Mouse (Mus musculus): Measurements from ENCODE around the gene St3gal5.

GRCm38 (mm10) chr6:72049941-72050340, 47.5 kb upstream of the St3gal5 start:
- TF ChIP-seq EP300 (IDR thresholded peaks at IDR 0.05; ENCODE audit: low read depth in 1 of 2, low read length in 2 of 2) (no peak), ZNF384 (IDR thresholded peaks at IDR 0.05; ENCODE audit: low read depth, low read length) (no peak), HCFC1 (IDR thresholded peaks at IDR 0.05; ENCODE audit: low read depth, low read length) (no peak), CHD2 (IDR thresholded peaks at IDR 0.05; ENCODE audit: low read length) (no peak), TCF12 (IDR thresholded peaks at IDR 0.05; ENCODE audit: low read depth, low read length) (no peak), CTCF (IDR thresholded peaks at IDR 0.05 in 2 of 3, conservative IDR thresholded peaks at IDR 0.05 in 1 of 3; ENCODE audit: control insufficient read depth in 1 of 3, insufficient read depth in 1 of 3, low read depth in 2 of 3, low read length in 3 of 3, poor library complexity in 1 of 3, severe bottlenecking in 1 of 3) (no peak), MAZ (IDR thresholded peaks at IDR 0.05; ENCODE audit: low read depth, low read length) (no peak), MAX (IDR thresholded peaks at IDR 0.05; ENCODE audit: low read length) (no peak), CHD1 (IDR thresholded peaks at IDR 0.05; ENCODE audit: low read depth, low read length) (no peak), POLR2AphosphoS5 (IDR thresholded peaks at IDR 0.05; ENCODE audit: borderline replicate concordance, low read depth, low read length) (no peak), ZKSCAN1 (IDR thresholded peaks at IDR 0.05; ENCODE audit: low read depth, low read length) (no peak), SIN3A (IDR thresholded peaks at IDR 0.05; ENCODE audit: low read length) (no peak), POLR2A (IDR thresholded peaks at IDR 0.05; ENCODE audit: control insufficient read depth in 1 of 2, insufficient read depth in 1 of 2, low read depth in 1 of 2, low read length in 2 of 2, poor library complexity in 1 of 2) (no peak)
